Mouse (Mus musculus) thymus, adult 2 months (tissue): Measurements from ENCODE around the gene Pdia2. TPM values are rescaled to one million over a fixed set of nuclear protein-coding genes. Genes with fewer than 3 reads are reported as not detected.
"Not testable (repeated sequence)": the region's sequence is repeated elsewhere in the genome, so short reads cannot be mapped to it uniquely, and the experiment has no call there.

Experiments used
- DNase-seq: peaks from one replicate; pipeline ENCODE4 v3.0.0; 2021
- H3K27ac ChIP-seq: fragments of 200-500 bp; 2 replicates; pipeline ENCODE4 v1.5.1; 2012; ENCODE audit warnings: low read length, control low read depth; ENCODE audit not compliant: control insufficient read depth, insufficient read depth
- H3K27me3 ChIP-seq: fragments of 200-500 bp; 2 replicates; pipeline ENCODE4 v1.6.1; 2012; ENCODE audit warnings: mild to moderate bottlenecking, low read length, moderate library complexity, mixed read lengths; ENCODE audit not compliant: control insufficient read depth, insufficient read depth
- H3K36me3 ChIP-seq: fragments of 200-500 bp; 2 replicates; pipeline ENCODE4 v1.6.1; 2012; ENCODE audit warnings: mild to moderate bottlenecking, low read length, moderate library complexity; ENCODE audit not compliant: control insufficient read depth, insufficient read depth
- H3K4me1 ChIP-seq: fragments of 200-500 bp; replicated peaks from 2 replicates; pipeline ENCODE4 v1.6.1; 2012; ENCODE audit warnings: low read length; ENCODE audit not compliant: control insufficient read depth, insufficient read depth
- H3K4me3 ChIP-seq: fragments of 200-500 bp; 2 replicates; pipeline ENCODE4 v1.5.1; 2012; ENCODE audit warnings: mild to moderate bottlenecking, low read length, control low read depth, moderate library complexity; ENCODE audit not compliant: control insufficient read depth, insufficient read depth
- CTCF ChIP-seq: fragments of 200-500 bp; IDR thresholded peaks from 2 replicates; pipeline ENCODE4 v1.5.1; 2012; ENCODE audit warnings: mild to moderate bottlenecking, control low read depth, low read length, moderate library complexity, borderline replicate concordance; ENCODE audit not compliant: control insufficient read depth, poor library complexity, insufficient read depth; ENCODE audit errors: extremely low read depth
- POLR2A ChIP-seq: fragments of 200-500 bp; IDR thresholded peaks from 2 replicates; pipeline ENCODE4 v1.6.1; 2012; ENCODE audit warnings: mild to moderate bottlenecking, low read length, control low read depth, moderate library complexity; ENCODE audit not compliant: control insufficient read depth, poor library complexity, insufficient read depth; ENCODE audit errors: extremely low read depth
- WGBS: fragments of 180-500 bp; shearing (Covaris S2); methylation state at CpG from one replicate; pipeline ENCODE4 v1.1.7; 2018; 5-methylcytosine and 5-hydroxymethylcytosine counted together
- polyA plus RNA-seq: library from polyadenylated mRNA; depleted of rRNA; stranded (reverse); fragments of >200 nt; gene quantifications from 2 replicates; pipeline ENCODE4 v1.2.3, GENCODE M21; 2012

Pdia2 gene
- polyA plus RNA-seq, 1 experiment: not detected

- WGBS: 3% methylated on average over 30 of the region's 30 CpGs
- Histone ChIP-seq H3K27ac (no peak overlapping the region), H3K4me3 (peak overlapping the region; percentile 45), H3K4me1 (peaks cover 18% of the 10 kb centered on the region), H3K27me3 (peaks cover 3% of the 10 kb centered on the region; the same call in 1 of the 2 replicates), H3K36me3 (no peaks in the 10 kb centered on the region)
- TF ChIP-seq POLR2A (no peak), CTCF (no peak)
- DNase-seq: peak; percentile 19
Observed at GRCm38 (mm10) chr17:26203321-26203811, 4.5 kb upstream of the Pdia2 start.

DNA sequence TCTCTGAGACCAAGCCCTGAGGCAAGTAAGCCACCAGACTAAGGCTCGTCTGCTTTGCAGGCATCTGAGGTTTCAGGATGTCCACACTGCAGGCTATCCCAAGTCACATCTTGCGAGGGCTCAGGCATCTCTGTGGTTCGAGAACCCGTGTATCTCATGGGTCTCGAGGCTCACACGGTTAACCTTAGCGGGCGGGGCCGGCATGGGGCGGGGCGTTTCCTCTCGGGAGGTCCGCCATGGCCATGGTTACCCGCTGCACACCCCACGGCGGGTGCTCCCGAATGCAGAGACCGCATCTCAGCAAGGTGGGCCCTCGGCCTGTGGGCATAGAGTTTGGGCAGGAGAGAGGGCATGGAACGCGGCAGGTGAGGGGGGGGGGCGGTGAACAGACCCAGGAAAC is 3.9 kb upstream of the Pdia2 start, which contains the start of gene Rgs11:
Rgs11 (plus strand) TSS at position 215 of the 400 bp plus-strand sequence.
- peak within 1 kb of the TSS; percentile 45 for H3K4me3 ChIP-seq
- H3K4me1 ChIP-seq: peaks cover 18% of the 10 kb centered on the region
- peaks cover 3% of the 10 kb centered on the region; the same call in 1 of the 2 replicates for H3K27me3 ChIP-seq
- TF ChIP-seq CTCF: no peak
- no peak for TF ChIP-seq POLR2A
- peak; percentile 43 for DNase-seq
- 2% methylated on average over 22 of the region's 22 CpGs for WGBS
- no peak within 1 kb of the TSS for H3K27ac ChIP-seq
- no peaks in the 10 kb centered on the region for H3K36me3 ChIP-seq

- TF ChIP-seq CTCF (no peak), POLR2A (no peak)
- Histone ChIP-seq H3K36me3 (no peaks in the 10 kb centered on the region), H3K4me3 (no peak overlapping the region), H3K4me1 (peaks cover 18% of the 10 kb centered on the region), H3K27ac (no peak overlapping the region), H3K27me3 (peaks cover 3% of the 10 kb centered on the region; the same call in 1 of the 2 replicates)
- no peak for DNase-seq
Observed at GRCm38 (mm10) chr17:26201998-26202397, 3.1 kb upstream of the Pdia2 start.

DNA sequence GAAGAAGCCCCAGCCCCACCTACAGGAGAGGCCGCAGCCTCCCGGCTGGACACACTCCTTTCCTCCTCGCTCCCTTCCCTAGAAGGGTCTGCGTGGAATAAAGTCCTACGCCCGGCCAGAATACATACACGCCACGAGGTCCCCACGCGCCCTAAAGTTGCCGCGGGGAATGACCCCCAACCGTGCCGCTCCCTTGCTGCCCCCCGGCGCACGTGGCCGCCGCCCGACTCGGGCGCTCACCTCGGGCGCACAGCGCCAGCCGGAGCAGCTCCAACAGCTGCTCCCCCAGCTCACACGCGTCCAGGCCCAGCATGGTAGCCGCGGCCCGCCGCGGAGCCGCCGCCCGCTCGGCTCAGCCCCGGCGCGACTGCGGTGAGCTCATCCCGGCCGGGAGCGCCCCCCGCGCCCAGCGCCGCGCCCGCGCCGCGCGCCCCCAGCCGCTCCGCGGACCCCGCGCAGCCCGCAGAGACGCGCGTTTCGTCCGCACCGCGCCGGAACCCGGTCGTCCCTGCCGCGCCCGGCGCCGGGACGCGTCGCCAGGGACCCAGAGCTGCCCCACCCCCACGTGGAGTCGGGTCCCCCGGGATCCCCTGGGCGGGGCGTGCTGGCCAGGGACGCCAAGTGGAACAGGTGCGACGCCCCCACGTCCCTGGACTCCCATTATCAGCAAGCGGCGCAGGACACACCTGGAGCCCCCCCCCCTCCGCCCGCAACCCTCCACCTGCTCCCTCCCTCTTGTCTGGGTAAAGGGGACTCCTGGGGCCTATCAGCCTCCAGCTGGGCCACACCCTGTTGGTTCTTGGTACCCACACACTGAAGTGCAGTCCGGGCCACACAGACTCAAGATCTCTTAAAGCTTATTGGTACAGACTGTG is 2.2 kb upstream of the Pdia2 start:
- H3K36me3 ChIP-seq: peaks cover under 1% of the 10 kb centered on the region; the same call in 1 of the 2 replicates
- TF ChIP-seq CTCF (no peak), POLR2A (no peak)
- no peak for DNase-seq
- H3K27ac ChIP-seq: no peak overlapping the region
- peaks cover 18% of the 10 kb centered on the region for H3K4me1 ChIP-seq
- peaks cover 3% of the 10 kb centered on the region; the same call in 1 of the 2 replicates for H3K27me3 ChIP-seq
- WGBS: 6% methylated on average over 92 of the region's 92 CpGs
- H3K4me3 ChIP-seq: peak overlapping the region; percentile 31

GRCm38 (mm10) chr17:26192481-26193190 is 6.3 kb downstream of the Pdia2 start:
- 97% methylated on average over 15 of the region's 15 CpGs for WGBS
- peaks cover 67% of the 10 kb centered on the region for H3K36me3 ChIP-seq

DNA sequence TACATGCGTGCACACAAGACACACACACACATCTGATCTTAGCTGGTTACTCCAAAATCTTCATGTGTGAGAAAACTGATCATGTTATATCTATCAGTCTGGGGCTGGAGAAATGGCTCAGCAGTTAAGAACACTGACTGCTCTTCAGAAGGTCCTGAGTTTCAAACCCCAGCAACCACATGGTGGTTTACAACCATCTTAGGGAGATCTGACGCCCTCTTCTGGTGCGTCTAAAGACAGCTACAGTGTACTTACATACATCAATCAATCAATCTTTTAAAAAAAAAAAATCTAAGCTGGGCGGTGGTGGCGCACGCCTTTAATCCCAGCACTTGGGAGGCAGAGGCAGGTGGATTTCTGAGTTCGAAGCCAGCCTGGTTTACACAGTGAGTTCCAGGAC is 7.4 kb downstream of the Pdia2 start:
- peaks cover 75% of the 10 kb centered on the region for H3K36me3 ChIP-seq
- H3K4me3 ChIP-seq, H3K27ac ChIP-seq, H3K4me1 ChIP-seq, H3K27me3 ChIP-seq, DNase-seq: not testable (repeated sequence)
- 97% methylated on average over 7 of the region's 7 CpGs for WGBS

More at GRCm38 (mm10) chr17:26192481-26193190, 6.3 kb downstream of the Pdia2 start:
- no peak overlapping the region for H3K4me3 ChIP-seq
- no peaks in the 10 kb centered on the region for H3K27me3 ChIP-seq
- no peak overlapping the region for H3K27ac ChIP-seq
- TF ChIP-seq CTCF: no peak
- TF ChIP-seq POLR2A: no peak
- no peaks in the 10 kb centered on the region for H3K4me1 ChIP-seq
- DNase-seq: no peak
